Mouse (Mus musculus) G1E-ER4 (cell line): ENCODE measurements around the gene Klrg2. TPM values are rescaled to one million over a fixed set of nuclear protein-coding genes. Genes with fewer than 3 reads are reported as not detected.

Experiments used
- GATA1 ChIP-seq: IDR thresholded peaks from one replicate; pipeline ENCODE4 v1.8.0; 2012; ENCODE audit warnings: low read length, inconsistent platforms
- polyA plus RNA-seq: library from polyadenylated mRNA; stranded (reverse); fragments of >175 nt; gene quantifications from 2 replicates; pipeline ENCODE4 v1.2.3, GENCODE M21; 2012

The Klrg2 gene
- not detected in 2 replicates for polyA plus RNA-seq

DNA sequence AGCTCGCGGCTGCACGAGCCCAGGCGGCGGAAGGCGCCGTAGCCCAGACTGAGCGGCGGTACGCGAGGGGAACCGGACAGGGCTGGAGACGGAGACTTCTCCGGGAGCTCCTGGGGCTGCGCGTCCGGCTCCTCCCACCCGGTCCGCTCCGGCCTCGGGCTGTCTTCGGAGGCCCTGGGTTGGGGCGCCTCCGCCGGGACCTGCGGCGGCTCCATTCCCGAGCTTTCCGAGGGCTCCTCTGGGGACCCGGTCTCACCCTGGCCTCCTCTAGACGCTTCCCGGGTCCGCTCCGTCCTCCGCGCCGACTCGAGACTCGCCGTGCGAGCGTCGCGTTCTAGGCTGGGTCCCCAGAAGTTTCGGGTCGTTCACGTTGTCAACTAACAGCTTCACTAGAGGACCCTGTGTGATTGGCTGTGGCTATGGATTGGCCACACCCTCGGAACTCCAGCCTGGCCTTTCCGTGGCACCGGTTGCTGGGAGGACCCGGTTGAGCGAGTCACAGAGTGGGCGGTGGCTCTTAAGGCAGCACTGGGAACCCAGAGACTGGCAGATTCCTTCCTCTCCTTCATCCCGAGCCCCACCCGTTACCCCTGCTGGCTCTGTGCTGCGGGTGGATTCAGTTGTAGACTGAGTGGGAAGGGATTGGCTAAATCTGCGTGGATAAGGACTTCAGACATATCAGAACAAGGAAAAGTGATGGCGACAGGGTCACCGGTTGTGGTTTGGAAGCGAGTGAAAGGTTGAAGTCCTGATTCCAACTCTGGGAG, at the start of gene Klrg2:
TSS of gene Klrg2 (minus strand) at position 391 of the 767 bp plus-strand sequence.
- no peak for TF ChIP-seq GATA1

- TF ChIP-seq GATA1: no peak
Observed at GRCm38 (mm10) chr6:38682532-38682931, 45.5 kb upstream of the Klrg2 start.

GRCm38 (mm10) chr6:38677629-38678028, 40.6 kb upstream of the Klrg2 start:
- no peak for TF ChIP-seq GATA1

GRCm38 (mm10) chr6:38676723-38677122, 39.7 kb upstream of the Klrg2 start:
- no peak for TF ChIP-seq GATA1

DNA sequence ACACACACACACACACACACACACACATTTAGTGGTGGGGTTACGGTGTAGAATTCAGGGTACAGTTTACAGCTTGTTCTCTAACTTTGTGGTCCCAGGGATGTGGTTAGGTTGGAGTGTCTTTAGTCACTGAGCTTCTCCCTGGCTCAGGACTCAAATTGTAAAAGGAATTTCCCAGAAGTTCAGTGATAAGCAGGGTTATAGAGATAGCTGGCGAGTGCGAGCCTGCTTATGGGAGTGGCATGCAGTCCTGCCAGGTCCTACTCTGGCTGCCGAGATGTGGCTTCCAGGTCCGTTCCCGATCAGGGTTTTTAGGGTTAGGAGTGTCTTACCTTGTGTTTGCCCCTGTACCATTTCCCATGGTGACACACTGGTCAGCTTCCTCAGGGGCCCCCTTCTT, 39.2 kb upstream of the Klrg2 start:
- TF ChIP-seq GATA1: no peak

DNA sequence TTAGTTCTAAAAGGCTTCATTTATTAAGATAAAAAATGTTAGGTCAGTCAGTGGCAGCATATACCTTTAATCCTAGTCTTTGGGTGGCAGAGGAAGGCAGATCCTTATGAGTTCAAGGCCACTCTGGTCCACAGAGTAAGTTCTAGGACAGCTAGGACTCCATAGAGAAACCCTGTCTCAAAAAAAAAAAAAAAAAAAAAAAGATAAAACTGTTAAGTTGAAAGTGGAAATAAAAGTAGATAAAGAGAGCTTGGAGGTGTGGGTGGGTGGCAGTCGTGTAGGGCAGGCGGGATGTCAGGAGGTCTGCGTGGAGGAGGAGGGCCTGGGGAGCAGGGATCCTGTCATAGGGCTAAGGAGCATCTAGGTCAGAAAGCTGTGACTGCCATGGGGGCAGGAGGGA, 35.0 kb upstream of the Klrg2 start:
- TF ChIP-seq GATA1: no peak

- no peak for TF ChIP-seq GATA1
Observed at GRCm38 (mm10) chr6:38671270-38671669, 34.2 kb upstream of the Klrg2 start.

DNA sequence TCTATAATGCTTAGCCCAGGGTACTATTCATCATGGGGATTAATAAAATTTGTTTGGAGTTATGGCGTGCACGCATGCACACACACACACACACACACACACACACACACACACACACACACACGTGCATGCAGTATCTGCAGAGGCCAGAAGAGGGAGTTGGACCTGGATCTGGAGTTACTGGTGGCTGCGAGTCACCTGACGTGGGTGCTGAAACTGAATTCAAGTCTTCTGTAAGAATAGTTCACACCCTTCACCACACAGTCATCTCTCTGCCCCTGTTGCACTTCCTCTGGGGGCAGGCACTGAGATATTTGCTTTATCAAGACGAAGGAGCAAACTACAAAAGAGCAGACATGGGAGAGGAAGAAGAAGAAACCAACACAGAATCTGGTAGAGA, 32.5 kb upstream of the Klrg2 start:
- no peak for TF ChIP-seq GATA1

GRCm38 (mm10) chr6:38662714-38663615, 25.9 kb upstream of the Klrg2 start, which contains the start of gene Clec2l:
Clec2l (plus strand) TSS chr6:38663069.
- no peak for TF ChIP-seq GATA1

DNA sequence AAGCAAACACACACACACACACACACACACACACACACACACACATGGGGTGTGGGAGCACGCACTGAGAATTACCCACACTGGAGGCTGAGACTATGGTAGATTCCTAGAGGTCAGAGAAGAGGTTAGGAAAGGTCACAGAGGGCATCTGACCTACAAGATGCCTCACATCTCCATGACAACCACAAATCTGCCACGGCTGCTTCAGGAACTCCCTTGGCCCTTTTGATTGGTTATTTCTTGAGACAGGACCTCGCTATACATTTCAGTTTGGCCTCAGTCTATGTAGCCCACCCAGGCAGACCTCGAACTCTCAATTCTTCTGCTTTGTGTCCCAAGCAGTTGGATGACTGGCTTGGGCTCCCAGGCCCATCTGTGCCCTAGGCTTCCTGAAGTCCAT, 24.6 kb upstream of the Klrg2 start:
- TF ChIP-seq GATA1: no peak

- no peak for TF ChIP-seq GATA1
Observed at GRCm38 (mm10) chr6:38650263-38650937, 13.4 kb upstream of the Klrg2 start.

GRCm38 (mm10) chr6:38649545-38649944, 12.5 kb upstream of the Klrg2 start:
- TF ChIP-seq GATA1: no peak

GRCm38 (mm10) chr6:38643039-38643438, 6.0 kb upstream of the Klrg2 start:
- TF ChIP-seq GATA1: no peak

- TF ChIP-seq GATA1: no peak
Observed at GRCm38 (mm10) chr6:38642593-38642992, 5.6 kb upstream of the Klrg2 start.

DNA sequence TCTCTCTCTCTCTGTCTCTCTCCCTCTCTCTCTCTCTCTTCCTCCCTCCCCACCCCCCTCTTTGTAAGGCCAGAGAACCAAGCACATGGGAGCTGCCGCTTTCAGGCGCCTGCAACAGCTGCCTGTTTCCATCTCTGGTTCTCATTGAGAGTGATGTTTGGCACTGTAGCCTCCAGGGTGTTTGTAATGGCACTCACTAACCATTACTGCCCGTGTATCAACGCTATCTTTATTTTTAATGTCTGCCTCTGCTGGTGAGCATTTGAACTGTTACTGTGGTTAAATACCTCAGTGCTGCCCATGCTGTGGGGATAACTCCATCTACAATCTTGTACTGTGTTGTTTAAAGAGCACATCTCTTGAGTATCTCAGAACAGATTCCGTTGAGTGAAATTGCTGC, 4.6 kb upstream of the Klrg2 start:
- no peak for TF ChIP-seq GATA1

DNA sequence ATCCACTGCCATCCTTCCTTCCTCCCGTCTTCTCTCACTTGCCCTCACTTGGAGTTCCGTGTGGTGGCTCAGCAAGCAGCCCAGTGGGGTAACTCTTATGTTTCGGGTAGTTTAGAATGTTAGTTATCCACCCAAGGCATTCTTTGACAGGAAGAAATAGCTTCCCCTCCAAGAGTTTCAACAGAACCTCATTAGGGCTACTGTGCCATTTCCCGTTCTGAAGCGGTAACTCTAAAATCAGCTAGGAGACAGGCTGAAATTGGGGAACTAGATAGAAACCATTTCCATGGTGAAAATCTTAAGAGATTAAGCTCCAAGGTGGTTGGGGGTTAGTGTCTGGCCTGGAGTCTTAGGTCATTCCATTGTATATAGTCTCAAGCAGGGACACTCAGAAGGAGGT, 4.2 kb upstream of the Klrg2 start:
- TF ChIP-seq GATA1: no peak
